Mouse (Mus musculus) forebrain, embryonic 15.5 days (tissue): ENCODE results near the gene Gnb1. TPM values are rescaled to one million over a fixed set of nuclear protein-coding genes. Genes with fewer than 3 reads are reported as not detected.
"Not testable (repeated sequence)": the region's sequence is repeated elsewhere in the genome, so short reads cannot be mapped to it uniquely, and the experiment has no call there.

Experiments
- ATAC-seq: fragments of 200-750 bp; cut with Nextera tagmentation; replicated peaks from 2 replicates; pipeline ENCODE4 v1.8.0; 2017; ENCODE audit warnings: mild to moderate bottlenecking, moderate TSS enrichment, moderate library complexity
- H3K27ac ChIP-seq: fragments of 300-500 bp; sonication (generic); replicated peaks from 2 replicates; pipeline ENCODE4 v1.5.1; 2015; ENCODE audit warnings: mild to moderate bottlenecking, inconsistent platforms
- H3K27me3 ChIP-seq: fragments of 300-500 bp; sonication (generic); 2 replicates; pipeline ENCODE4 v1.6.1; 2015; ENCODE audit warnings: inconsistent platforms
- H3K36me3 ChIP-seq: fragments of 300-500 bp; sonication (generic); 2 replicates; pipeline ENCODE4 v1.6.1; 2015; ENCODE audit warnings: mild to moderate bottlenecking, inconsistent platforms
- H3K4me1 ChIP-seq: fragments of 300-500 bp; sonication (generic); 2 replicates; pipeline ENCODE4 v1.6.1; 2015; ENCODE audit warnings: inconsistent platforms
- H3K4me2 ChIP-seq: fragments of 300-500 bp; sonication (generic); replicated peaks from 2 replicates; pipeline ENCODE4 v1.6.1; 2015; ENCODE audit warnings: mild to moderate bottlenecking, inconsistent platforms
- H3K4me3 ChIP-seq: fragments of 300-500 bp; sonication (generic); 2 replicates; pipeline ENCODE4 v1.5.1; 2015; ENCODE audit warnings: mild to moderate bottlenecking, inconsistent platforms
- H3K9ac ChIP-seq: fragments of 300-500 bp; sonication (generic); replicated peaks from 2 replicates; pipeline ENCODE4 v1.6.1; 2015; ENCODE audit warnings: mild to moderate bottlenecking, inconsistent platforms
- H3K9me3 ChIP-seq: fragments of 300-500 bp; sonication (generic); 2 replicates; pipeline ENCODE4 v1.6.1; 2016; ENCODE audit warnings: inconsistent platforms
- WGBS: fragments of 180-500 bp; shearing (Covaris S2); methylation state at CpG from one replicate; pipeline ENCODE4 v1.1.7; 2015; ENCODE audit warnings: mixed read lengths; 5-methylcytosine and 5-hydroxymethylcytosine counted together
- polyA plus RNA-seq: library from polyadenylated mRNA; unstranded; fragments of >200 nt; fragmentation: Nextera tagmentation; extraction: Ambion mirVana; gene quantifications from 2 replicates; pipeline ENCODE4 v1.2.1, GENCODE M21; 2015

Gnb1 gene
- polyA plus RNA-seq, 1 experiment from 2014 or later: 1,112 TPM

DNA sequence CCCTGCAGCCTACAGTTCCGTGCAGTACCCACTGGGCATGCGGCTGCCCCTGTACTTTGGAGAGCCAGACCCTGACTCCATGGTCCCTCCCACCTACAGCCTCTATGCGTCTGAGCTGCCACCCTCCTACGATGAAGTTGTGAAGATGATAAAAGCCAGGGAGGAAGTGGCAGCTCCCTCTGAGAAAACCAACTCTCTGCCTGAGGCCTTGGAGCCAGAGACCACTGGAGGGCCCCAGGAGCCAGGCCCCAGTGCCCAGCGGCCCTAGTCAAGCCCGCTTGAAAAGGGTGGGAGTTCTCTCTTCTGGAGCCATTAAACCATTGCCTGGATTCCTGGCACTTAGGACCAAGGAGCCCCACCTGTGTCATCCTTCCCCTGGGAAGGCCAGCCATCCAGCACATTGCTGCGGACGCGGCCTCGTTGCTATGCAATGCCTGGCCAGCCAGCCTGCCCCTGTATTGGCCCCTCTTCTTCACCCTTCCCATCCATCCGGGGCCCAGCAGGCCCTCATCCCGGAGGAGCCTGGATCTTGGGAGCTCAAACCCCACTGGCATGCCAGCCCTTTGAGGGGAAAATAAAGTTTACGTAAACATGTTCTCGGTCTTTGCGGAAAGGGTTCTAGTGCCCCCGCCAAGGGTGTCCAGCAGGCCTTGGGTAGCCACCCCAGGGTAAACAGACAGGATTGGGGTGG, 20.8 kb upstream of the Gnb1 start:
- no peaks in the 10 kb centered on the region for H3K27me3 ChIP-seq
- ATAC-seq: no peak
- 88% methylated on average over 16 of the region's 16 CpGs for WGBS
- H3K36me3 ChIP-seq: no peaks in the 10 kb centered on the region
- H3K9ac ChIP-seq: no peak overlapping the region
- H3K27ac ChIP-seq: no peak overlapping the region
- no peak overlapping the region for H3K4me2 ChIP-seq
- no peaks in the 10 kb centered on the region for H3K9me3 ChIP-seq
- peaks cover 13% of the 10 kb centered on the region for H3K4me1 ChIP-seq
- no peak overlapping the region for H3K4me3 ChIP-seq

- peaks cover 13% of the 10 kb centered on the region for H3K4me1 ChIP-seq
- no peak for ATAC-seq
- no peaks in the 10 kb centered on the region for H3K36me3 ChIP-seq
- no peak overlapping the region for H3K9ac ChIP-seq
- H3K27me3 ChIP-seq: no peaks in the 10 kb centered on the region
- H3K4me3 ChIP-seq: no peak overlapping the region
- 85% methylated on average over 7 of the region's 7 CpGs for WGBS
- no peak overlapping the region for H3K27ac ChIP-seq
- no peaks in the 10 kb centered on the region for H3K9me3 ChIP-seq
- H3K4me2 ChIP-seq: no peak overlapping the region
These were observed 20.2 kb upstream of the Gnb1 start for GRCm38 (mm10) chr4:155470997-155471396.

DNA sequence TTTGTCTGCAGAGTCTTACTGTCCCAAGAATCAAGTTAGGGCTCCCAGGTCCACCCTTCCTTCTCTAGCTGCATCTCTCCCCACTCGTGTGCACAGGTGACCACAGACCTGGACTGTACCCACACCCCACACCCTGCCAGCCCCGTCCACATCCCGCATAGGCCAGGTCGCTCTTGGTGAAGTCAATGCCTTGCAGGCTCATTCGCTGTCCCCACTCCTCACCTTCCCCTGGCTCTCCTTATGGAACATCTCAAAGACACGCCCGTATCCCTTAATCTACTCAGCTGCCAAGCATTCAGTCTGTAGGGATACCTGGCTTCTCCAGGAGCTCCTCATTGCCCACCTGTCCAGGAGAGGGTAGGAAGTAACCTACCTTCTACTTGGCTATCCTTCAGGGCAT, 19.8 kb upstream of the Gnb1 start:
- ATAC-seq: no peak
- no peak overlapping the region for H3K4me3 ChIP-seq
- WGBS: 84% methylated on average over 7 of the region's 7 CpGs

GRCm38 (mm10) chr4:155472716-155473290, 18.4 kb upstream of the Gnb1 start:
- WGBS: 57% methylated on average over 3 of the region's 3 CpGs
- Histone ChIP-seq H3K9ac (no peak overlapping the region), H3K27me3 (no peaks in the 10 kb centered on the region), H3K27ac (no peak overlapping the region), H3K4me1 (peaks cover 13% of the 10 kb centered on the region), H3K4me2 (no peak overlapping the region), H3K4me3 (no peak overlapping the region), H3K36me3 (no peaks in the 10 kb centered on the region), H3K9me3 (no peaks in the 10 kb centered on the region)
- ATAC-seq: no peak

More for the DNA sequence above, 19.8 kb upstream of the Gnb1 start:
- Histone ChIP-seq H3K27ac (no peak overlapping the region), H3K4me2 (no peak overlapping the region), H3K27me3 (no peaks in the 10 kb centered on the region), H3K4me1 (peaks cover 13% of the 10 kb centered on the region), H3K9ac (no peak overlapping the region), H3K36me3 (no peaks in the 10 kb centered on the region), H3K9me3 (no peaks in the 10 kb centered on the region)

DNA sequence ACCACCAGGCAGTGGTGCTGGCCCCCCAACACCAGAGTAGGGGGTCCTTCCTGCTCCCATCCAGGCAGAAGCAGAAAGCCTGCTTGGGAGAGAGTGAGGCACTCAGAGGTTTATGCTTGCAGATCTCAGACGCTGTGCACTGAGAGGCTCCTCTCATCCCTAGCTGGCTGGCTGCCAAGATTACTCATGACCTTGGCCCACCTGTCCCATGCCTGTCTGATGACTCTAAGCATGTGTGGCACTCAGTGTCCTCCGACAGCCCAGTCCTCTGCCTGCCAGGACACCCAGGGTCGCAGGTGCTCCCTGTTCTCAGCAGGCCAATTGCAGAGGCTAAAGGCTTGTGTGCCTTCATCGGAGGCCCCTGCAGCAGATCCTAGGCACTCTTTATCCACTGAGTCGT, 17.8 kb upstream of the Gnb1 start:
- H3K4me1 ChIP-seq: peaks cover 13% of the 10 kb centered on the region
- no peaks in the 10 kb centered on the region for H3K9me3 ChIP-seq
- no peak overlapping the region for H3K4me3 ChIP-seq
- no peaks in the 10 kb centered on the region for H3K36me3 ChIP-seq
- no peak overlapping the region for H3K4me2 ChIP-seq
- no peaks in the 10 kb centered on the region for H3K27me3 ChIP-seq
- 52% methylated on average over 5 of the region's 5 CpGs for WGBS
- H3K9ac ChIP-seq: no peak overlapping the region
- no peak overlapping the region for H3K27ac ChIP-seq
- ATAC-seq: no peak

DNA sequence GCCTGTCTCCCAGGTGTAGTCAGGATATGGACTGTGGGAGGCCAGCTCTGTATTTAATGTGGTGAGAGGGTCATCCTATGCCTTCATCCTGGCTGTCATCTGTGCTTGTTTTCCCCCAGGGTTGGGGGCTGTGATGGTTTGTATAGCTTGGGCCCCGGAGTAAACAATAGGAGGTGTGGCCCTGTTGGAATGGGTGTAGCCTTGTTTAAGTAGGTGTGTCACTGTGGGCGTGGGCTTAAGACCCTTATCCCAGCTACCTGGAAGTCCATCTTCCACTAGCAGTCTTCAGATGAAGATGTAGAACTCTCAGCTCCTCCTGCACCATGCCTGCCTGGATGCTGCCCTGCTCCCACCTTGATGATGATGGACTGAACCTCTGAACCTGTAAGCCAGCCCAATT, 17.4 kb upstream of the Gnb1 start:
- not testable (repeated sequence) for H3K27ac ChIP-seq, H3K9me3 ChIP-seq, H3K27me3 ChIP-seq, H3K9ac ChIP-seq, H3K4me2 ChIP-seq, H3K4me3 ChIP-seq, H3K36me3 ChIP-seq, ATAC-seq
- WGBS: 72% methylated on average over 2 of the region's 2 CpGs
- peaks cover 13% of the 10 kb centered on the region for H3K4me1 ChIP-seq

GRCm38 (mm10) chr4:155481381-155482124, 9.6 kb upstream of the Gnb1 start:
- peak overlapping the region; percentile 25 for H3K4me2 ChIP-seq
- peaks cover 5% of the 10 kb centered on the region for H3K4me1 ChIP-seq
- ATAC-seq: peak; percentile 83
- no peaks in the 10 kb centered on the region for H3K9me3 ChIP-seq
- 21% methylated on average over 28 of the region's 28 CpGs for WGBS
- peak overlapping the region; percentile 6; the same call in 1 of the 2 replicates for H3K4me3 ChIP-seq
- H3K36me3 ChIP-seq: no peaks in the 10 kb centered on the region
- no peak overlapping the region for H3K27ac ChIP-seq
- no peak overlapping the region; the same call in 1 of the 2 replicates for H3K9ac ChIP-seq
- no peaks in the 10 kb centered on the region for H3K27me3 ChIP-seq

- no peak overlapping the region for H3K4me2 ChIP-seq
- H3K9ac ChIP-seq: no peak overlapping the region
- ATAC-seq: no peak
- H3K27me3 ChIP-seq: no peaks in the 10 kb centered on the region
- H3K36me3 ChIP-seq: no peaks in the 10 kb centered on the region
- 90% methylated on average over 6 of the region's 6 CpGs for WGBS
- H3K4me1 ChIP-seq: peaks cover 5% of the 10 kb centered on the region
- no peaks in the 10 kb centered on the region for H3K9me3 ChIP-seq
- no peak overlapping the region for H3K27ac ChIP-seq
- H3K4me3 ChIP-seq: no peak overlapping the region
These were observed 9.1 kb upstream of the Gnb1 start for GRCm38 (mm10) chr4:155482125-155482480.

DNA sequence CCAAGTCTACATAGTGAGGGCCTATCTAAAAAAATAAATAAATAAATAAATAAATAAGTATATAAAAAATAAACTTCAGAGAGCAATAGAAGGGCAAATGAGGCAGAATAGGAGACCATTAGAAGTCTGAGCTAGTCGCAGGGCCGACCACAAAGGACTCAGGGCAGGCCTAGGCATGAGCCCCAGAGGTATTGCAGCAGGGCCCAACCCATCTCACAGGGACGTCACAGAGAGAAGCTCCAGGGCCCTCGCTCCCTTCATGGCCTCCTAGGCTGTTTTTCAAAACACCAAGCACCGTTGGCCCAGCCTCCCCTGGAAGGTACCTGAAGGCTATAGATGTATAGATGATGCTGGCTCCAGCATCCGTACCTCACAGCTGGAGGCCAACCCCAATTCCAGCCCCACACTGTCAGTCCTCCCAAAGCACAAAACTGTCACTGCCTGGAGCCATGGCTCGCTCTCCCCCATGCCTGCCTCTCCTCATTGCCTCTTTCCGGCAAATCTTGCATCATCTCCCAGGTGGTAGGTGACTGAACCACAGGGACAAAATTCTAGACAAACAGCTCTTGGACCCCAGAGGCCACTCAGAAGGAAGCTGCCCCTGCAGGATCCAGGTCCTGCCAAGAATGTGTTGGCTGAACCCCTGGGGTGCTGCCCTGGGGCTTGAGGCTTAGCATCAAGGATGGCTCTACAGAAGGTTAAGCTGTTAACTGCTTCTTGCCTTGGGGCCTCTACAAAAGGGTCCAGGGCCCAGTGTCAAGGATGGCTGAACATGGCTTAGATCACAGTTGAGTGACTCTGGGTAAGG, 8.2 kb upstream of the Gnb1 start:
- H3K4me1 ChIP-seq: peaks cover 8% of the 10 kb centered on the region
- ATAC-seq: no peak
- no peak overlapping the region for H3K4me2 ChIP-seq
- no peak overlapping the region for H3K27ac ChIP-seq
- no peaks in the 10 kb centered on the region for H3K36me3 ChIP-seq
- 66% methylated on average over 8 of the region's 8 CpGs for WGBS
- H3K27me3 ChIP-seq: no peaks in the 10 kb centered on the region
- no peak overlapping the region for H3K4me3 ChIP-seq
- no peak overlapping the region for H3K9ac ChIP-seq
- no peaks in the 10 kb centered on the region for H3K9me3 ChIP-seq

DNA sequence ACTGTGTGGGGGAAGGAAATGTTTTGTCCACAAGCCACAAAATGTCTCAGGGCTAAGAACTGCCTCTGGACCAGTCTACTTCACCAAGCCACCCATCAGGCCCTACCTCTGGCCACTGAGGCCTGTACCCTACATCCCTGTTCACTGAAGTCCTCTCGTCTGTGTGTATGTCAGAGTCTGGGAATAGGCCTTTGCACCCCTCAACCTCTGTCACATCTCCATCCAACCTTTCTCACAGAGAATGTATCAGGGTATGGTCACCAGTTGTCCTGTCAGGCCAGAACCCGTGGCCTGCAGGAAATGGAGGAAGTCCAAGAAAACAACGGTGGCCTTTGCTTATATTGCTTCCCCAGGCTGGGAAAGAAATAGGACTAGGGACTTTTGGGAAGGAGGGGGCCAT, 5.6 kb upstream of the Gnb1 start:
- 90% methylated on average over 3 of the region's 3 CpGs for WGBS
- no peak overlapping the region for H3K27ac ChIP-seq
- ATAC-seq: no peak

GRCm38 (mm10) chr4:155487746-155488145, 3.4 kb upstream of the Gnb1 start:
- WGBS: 37% methylated on average over 3 of the region's 3 CpGs
- Histone ChIP-seq H3K27ac (no peak overlapping the region), H3K4me2 (no peak overlapping the region), H3K36me3 (no peaks in the 10 kb centered on the region), H3K9me3 (no peaks in the 10 kb centered on the region), H3K4me1 (peaks cover 21% of the 10 kb centered on the region), H3K4me3 (no peak overlapping the region), H3K27me3 (no peaks in the 10 kb centered on the region), H3K9ac (no peak overlapping the region)
- ATAC-seq: no peak

More for the DNA sequence above, 5.6 kb upstream of the Gnb1 start:
- Histone ChIP-seq H3K4me1 (peaks cover 21% of the 10 kb centered on the region), H3K9me3 (no peaks in the 10 kb centered on the region), H3K9ac (no peak overlapping the region), H3K4me2 (no peak overlapping the region), H3K27me3 (no peaks in the 10 kb centered on the region), H3K4me3 (no peak overlapping the region), H3K36me3 (no peaks in the 10 kb centered on the region)
